Mouse (Mus musculus) cerebellum, postnatal 14 days (tissue): Measurements from ENCODE around the gene Strn3.
"Not testable (repeated sequence)": the region's sequence is repeated elsewhere in the genome, so short reads cannot be mapped to it uniquely, and the experiment has no call there.

Source experiments
- DNase-seq, 2 experiments: peaks; one replicate each; pipeline ENCODE4 v3.0.0; 2021; ENCODE audit warnings: mixed read lengths in 2 of 2

Gene Strn3

DNA sequence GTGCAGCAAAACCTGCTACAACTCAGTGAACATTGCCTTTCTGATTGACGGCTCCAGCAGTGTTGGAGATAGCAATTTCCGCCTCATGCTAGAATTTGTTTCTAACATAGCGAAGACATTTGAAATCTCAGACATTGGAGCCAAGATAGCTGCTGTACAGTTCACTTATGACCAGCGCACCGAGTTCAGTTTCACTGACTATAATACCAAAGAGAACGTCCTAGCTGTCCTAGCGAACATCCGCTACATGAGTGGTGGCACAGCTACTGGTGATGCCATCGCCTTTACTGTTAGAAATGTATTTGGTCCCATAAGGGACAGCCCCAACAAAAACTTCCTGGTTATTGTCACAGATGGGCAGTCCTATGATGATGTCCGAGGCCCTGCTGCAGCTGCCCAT lies 88.4 kb downstream of the Strn3 start:
- DNase-seq, result no peak

DNA sequence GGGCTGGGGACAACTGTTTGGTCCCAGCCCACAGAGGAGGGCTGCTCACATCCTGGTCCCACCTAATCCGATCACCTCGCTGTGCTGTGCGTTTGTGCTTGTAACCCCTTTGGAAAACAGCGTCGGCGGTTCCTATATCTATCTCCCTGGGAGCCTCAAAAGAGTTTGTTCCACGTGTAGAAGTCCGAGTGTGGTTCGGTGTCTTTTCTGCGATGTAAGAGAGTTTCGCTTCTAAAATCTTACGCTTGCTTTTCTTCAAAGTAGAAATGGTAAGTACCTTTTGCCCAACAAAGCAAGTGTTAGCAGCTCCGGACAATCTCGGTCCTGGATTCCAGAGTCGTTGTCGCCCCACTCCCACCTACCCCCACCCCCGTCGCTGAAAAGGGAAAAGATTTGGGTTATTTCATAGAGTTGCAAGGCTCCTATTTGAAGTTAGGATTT lies 97.6 kb downstream of the Strn3 start:
- no peak for DNase-seq

DNA sequence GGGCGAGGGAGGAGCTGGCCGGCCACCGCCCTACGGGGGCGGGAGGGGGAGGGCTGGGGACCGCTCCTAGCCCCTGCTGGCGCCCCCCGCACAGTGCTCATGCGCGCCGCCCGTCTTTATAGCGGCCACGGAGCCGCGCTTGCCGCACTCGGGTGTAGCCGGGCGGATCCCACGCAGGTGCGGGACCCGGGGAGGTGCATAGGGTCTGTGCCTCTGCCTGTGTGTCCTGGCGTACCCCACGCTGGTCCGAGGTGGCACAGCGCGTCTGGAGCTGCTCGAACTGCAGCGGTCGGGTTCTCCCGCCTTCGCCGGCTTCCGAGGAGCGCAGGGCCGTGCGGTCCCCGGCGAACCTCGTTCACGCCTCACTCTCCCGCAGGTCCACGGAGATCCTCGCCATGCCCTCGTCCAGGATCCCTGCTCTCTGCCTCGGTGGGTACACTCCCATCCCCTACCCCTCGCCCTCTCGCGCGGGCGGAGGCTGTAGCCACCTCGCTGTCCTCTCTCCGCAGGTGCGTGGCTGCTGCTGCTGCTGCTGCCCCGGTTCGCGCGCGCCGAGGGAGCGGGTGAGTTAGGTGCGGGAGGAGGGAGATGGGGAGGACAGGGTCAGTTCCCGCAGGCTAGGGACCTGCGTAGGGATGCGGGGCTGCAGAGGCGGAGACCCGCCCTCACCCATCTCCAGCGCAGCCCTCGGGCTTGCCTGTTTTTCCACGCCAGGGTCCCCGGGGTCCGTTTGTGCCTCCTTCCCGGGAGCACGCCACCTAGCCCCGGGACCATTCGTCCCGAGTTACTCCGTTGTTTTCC lies 98.3 kb downstream of the Strn3 start, which contains the start of gene Coch:
TSS of gene Coch (plus strand) at position 113 of the 801 bp plus-strand sequence.
- DNase-seq, result peak; percentile 21 to 27

DNA sequence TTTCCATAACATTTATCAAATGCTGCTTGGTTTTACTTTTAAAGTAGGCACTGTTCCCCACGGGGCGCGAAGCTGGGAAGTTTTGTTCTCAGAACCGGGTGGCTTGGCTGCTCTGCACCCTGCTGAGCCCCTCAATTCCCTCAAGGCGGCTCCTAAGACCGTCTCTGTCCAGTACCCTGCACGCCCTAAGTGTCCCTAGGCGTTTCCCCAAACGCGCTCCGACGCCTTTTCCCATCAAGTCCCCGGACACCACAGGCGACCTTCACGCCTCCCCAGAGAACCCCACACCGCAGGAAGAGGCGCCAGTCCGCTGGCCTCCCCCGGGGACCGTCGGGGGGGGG lies 98.8 kb downstream of the Strn3 start:
- DNase-seq, result peak in 1 of 2 experiments; percentile 15

DNA sequence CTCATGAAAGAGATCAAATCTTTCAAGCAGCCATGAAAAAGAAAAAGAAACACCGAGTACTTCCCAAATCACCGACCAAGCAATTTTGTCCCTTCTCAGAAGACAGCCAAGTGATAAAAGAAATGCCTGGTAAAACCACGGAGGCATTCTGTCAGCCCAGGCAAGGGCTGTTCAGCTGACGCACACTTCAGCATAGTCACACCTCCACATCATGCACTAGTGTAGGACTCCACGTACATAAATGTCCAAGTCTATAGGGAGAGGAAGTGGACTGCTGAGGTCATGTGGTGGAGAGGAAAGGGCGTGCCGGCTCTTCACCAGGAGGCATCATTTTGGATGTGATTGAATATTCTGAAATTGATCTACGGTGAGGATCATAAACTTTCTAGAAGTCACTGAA lies 99.8 kb downstream of the Strn3 start:
- no peak for DNase-seq

DNA sequence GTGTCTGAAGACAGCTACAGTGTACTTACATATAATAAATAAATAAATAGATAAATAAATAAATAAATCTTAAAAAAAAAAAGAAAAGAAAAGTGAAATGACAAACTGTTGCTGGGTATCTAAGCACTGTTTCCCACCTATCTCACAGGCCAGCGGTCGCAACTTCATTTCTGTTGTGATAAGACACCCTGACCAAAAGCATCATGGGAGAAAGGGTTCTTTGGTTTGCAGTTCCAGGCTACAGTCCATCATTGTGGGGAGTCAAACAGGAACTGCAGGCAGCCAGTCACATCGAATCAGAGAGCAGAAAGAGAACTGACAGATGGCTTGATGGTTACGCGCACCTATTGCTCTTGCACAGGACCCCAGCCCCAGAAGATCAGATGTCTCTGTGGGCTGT lies 102.4 kb downstream of the Strn3 start:
- no peak for DNase-seq

DNA sequence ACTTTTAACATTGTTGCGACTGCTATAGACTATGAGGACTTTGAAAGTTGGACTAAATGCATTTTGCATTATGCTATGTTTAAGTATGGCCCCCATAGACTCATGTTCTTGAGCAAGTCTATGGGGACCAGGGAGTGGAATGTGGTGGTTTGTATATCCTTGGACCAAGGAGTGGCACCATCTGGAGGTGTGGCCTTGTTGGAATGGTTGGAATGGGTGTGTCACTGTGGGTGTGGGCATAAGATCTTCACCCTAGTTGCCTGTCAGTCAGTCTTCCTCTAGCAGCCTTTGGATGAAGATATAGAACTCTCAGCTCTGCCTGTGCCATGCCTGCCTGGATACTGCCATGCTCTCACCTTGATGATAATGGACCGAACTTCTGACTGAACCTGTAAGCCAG lies 113.9 kb downstream of the Strn3 start:
- not testable (repeated sequence) for DNase-seq

DNA sequence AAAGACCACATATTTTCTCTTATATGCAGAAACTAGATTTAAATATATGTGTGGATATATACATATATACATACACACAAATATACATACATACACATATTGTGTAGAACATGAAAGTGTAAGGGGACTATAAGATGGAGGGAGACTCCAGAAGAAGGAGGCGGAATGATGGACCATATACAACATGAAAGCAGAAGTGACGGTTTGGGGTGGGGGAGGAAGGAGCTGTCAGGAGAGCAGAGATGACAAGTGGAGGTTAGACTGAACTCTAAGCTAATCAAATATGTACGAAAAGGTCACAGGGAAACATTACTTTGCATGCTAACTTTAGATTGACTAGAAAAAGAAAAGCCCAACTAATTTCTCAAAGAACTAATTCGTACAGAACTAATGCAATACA lies 119.0 kb downstream of the Strn3 start:
- DNase-seq, result no peak

DNA sequence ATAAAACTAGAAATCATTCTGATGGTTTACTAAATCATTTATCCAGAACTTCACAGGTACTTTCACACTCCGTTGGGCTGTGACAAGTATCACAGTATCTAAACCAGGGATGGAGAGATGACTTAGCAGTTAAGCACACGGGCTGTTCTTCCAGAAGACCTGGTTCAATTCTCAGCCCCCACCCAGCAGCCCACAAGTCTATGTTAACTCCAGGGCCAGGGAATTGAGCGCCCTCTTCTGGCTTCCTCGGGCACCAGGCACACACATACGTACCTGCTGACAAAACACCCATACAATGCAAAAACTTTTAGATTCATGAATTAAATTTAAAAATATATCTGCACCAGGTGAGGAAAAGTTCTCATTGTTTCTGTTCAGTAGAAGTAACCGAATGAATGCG lies 121.8 kb downstream of the Strn3 start:
- no peak for DNase-seq

DNA sequence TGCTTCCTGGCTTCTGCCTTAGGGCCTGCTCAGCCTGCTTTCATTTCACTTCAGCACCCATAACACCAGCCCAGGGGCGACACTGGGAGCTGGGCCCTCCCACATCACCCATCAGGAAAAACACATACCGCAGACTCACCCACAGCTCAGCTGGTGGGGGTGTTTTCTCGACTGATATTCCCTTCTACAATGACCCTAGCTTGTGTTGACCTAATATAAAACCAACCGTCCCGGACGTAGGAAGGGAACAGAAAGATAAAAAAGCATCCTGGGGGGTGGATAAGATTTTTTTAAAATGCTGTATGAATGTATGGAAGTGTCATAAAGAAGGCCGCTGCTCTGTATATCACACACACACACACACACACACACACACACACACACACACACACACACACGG lies 122.2 kb downstream of the Strn3 start:
- no peak for DNase-seq

DNA sequence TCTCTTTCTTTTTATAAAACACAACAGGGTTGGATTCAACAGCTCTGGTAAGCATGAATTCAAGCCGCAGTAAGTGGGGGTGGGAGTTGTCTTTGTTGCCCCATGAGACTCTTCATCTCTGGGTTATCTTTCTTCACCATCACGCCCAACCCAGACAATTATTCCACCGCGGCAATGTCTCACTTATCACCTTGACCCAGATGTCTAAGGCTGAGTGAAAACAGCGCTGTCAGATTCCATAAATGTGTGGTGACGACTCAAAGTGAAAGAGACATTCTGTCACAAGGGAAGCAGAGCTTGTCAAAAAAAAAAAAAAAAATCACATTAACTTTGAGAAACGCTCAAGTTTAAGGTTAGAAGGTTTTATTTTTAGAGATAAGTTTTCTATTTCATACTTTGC lies 124.5 kb downstream of the Strn3 start:
- DNase-seq, result no peak

DNA sequence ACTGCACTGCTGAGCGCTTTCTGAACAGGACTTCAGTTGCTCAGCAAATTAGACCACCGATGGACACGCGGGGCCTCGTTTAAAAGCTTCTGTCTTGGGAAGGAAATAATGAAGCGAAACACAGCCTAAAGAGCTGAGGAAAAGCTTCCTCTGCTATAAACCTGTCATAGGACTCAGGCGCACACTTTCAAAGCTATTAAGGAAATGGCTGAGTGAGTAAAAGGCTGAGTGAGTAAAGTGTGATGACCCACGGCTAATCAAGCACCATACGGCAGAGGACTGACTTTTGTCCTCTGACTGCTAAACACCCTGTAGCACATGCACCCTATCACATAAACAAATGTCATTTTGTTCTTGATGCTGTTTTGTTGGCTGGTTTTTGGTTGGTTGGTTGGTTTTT lies 130.3 kb downstream of the Strn3 start:
- DNase-seq, result no peak
